Mouse (Mus musculus) kidney, adult 8-10 months (tissue): ENCODE results near the gene Prg2.

ENCODE experiments used
- DNase-seq, 2 experiments: peaks; one replicate each; pipeline ENCODE4 v3.0.0; 2022

Gene Prg2

DNA sequence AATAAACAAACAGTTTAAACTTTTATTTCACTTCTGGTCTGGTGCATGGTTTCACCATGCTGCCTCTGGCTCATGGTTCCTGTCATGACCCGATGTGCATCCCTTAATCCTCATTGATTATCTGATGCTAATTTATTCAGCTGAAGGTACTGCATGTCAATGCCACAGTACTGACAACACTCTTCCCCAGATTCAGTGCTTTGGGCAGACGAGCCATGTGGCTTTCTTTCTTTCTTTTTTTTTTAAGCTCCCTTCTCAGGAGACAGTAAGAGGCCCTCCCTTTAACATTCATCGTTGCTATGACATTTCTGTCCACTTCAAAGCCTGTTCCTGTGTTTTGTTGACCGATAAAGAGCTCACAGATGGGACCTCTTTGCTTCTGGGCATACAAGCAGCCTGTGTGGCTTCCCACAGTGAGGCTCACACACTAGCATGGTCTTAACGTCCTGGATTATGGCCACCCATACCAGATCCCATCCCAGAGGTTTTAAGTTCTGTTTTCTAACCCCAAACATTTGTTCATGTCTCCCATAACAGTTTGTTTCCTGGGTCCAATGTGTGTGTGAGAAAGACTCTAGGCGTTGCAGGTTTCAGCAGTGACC lies 17.3 kb upstream of the Prg2 start:
- DNase-seq = no peak

DNA sequence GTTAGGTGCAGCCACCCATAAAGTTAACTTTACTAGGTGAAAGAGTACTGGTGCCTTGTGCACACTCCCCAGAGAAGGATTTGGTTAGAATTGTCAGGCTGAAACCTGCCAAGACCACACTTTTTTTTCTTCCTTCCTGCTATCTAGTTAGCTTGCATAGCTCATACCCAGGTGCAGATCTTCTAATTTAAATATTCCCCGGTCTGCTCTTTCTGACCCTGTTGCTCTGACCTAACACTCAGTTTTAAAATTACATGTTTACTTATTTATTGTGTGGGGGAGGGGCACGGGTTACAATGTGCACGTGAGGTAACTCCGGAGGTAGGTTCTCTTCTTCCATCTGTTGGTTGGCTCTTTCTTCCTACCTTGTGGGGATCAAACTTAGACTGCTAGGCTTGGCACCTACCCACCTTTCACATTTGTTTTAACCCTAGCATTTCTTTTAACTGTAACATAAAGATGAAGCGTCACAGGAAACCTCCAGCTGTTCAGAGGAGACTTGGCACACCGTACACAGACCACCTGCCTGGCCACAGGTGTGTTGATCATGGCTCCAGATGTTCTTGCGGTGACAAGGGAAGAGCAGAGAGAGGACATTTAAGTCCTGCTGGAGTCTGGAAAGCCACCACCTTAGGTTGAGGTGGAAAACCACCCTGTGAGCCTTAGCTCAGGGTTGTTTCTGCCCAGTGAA lies 16.0 kb upstream of the Prg2 start:
- DNase-seq = no peak

DNA sequence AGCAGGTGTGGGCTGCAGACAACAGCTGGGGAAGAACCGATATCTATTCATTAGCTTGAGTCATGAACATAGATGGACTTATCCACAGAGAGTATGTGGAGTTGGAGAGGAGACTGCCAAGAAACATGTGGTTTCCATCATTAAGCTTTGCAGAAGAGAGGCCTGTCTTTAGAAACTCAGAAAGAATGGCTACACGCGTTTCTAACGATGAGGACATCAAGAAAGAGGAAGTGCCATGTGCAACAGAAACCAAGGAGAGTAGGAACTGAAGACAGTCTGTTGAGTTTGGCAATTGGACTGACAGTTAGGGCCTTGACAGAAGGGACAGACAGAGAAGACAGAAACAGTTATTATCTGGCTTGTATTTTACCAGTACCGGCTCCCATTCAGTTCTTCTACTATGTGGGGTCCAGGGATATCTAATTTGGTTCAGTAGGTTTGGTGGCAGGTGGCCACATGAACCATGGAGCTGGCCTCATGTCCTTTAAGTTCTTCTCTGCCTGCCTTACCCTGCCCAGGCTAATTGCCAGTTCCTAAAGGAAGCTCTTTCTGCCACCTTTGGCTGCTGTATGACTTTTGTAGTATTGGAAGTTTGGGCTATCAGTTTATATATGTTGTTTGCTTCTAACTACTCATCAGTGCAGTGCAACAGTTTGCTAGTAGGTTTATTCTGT lies 12.8 kb upstream of the Prg2 start:
- DNase-seq = no peak

DNA sequence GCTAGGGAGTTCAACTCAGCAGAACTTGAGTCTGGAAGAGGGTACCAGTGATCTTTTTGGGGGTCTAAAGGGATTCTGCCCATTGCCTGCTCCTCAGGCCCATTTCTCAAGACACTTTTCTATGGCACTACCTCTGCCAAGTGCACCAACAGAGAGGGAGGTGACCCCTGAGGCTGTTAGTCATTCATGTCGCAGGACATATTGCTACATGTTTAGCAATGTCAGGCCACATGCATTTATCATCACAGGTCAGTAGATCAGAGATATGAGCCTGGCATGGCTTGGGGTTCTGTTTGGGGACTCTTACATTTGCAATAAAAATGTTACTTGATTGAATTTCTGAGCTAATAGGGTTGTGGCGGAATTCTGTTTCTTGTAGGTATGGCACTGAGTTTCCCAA lies 4.7 kb upstream of the Prg2 start:
- DNase-seq = no peak

DNA sequence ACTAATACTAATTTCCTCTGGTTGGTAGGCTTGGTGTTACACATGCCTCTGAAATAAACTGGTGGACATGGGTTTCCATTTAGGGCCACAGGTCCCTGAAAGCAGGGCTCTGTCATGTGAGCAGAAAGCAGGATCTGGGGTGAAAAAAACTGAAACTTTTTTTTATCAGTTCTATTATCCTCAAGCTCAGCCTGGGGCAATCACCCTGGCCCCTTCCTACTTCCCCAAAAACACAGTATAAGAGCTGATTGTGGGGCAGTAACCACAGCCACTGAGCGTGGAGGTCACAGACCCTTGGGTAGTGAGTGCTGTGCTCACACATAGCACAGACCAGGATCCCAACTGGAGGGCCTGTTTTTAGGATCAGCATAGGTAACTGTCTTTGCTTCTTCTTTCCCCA lies 7.7 kb downstream of the Prg2 start, which contains the start of gene Prg3:
Gene Prg3, plus strand, starts transcription at position 286 of the 400 bp plus-strand sequence.
- DNase-seq = no peak

DNA sequence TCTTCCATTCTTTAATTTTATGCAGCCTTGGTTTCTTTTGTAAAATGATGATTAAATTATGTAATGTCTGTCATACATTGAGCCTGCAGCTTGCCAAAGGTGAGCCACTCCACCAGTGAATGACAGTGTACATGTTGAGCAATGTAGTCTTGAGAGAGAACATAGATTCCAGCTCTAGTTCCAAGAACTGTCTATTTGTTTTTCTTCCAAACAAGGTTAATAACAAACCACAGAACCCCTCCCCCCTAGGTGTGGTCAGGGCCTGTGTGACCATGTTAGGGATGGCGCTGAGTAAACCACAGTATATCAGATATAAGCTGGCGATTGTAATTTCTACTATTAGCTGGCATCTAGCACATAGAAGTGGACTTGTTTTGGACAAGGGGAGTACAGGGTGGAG lies 16.1 kb downstream of the Prg2 start:
- DNase-seq = no peak

DNA sequence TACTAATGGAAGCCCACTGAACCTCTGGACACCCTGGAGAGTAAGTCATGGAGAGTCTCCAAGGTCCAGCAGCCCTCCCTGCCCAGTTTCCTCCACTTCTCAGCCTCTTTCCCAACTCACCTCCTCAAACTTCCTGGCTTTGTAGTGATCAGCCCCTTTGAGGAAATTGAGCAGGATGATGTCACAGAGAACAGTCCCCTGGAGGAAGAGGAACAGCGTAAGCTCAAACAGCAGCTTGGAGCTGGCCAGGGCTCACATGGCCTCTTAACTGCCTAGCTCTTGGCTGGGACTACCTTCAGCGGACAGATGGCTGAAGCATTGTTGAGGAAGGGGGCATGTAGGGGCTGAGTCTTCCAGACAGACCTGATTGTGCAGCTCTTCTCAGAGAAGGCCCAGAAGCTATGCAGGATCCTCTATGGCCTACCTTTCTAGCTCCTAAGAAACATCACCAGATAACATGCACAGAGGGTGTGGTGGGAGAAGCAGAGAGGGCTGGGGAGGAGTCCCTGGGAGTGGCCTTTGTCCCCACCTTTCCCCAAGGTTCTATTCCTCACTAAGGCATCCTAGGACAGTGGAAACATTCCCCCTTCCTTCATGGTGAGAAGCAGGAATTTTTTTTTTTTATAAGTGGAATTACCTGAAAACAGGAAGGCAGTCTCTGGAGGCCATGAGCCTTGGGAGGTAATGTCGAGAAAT lies 19.4 kb downstream of the Prg2 start:
- DNase-seq = peak; percentile 7 to 18

DNA sequence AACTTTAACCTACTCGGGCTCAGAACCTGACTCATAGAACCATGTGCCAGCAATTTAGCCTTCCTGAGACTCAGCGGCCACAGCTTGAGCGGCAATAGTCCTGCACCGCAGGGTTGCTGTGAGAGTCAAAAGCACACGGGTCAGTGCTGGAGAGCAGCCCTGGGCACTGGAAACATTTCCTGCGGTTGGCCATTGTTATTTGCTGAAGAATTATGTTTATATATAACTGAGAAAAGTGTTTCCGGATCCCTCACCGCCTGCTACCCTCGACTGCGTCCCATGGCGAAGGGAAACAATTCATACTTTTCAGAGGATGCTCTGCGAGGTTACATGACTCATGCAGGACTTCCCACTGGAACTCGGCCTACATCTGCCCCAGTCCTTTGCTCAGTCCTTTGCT lies 21.2 kb downstream of the Prg2 start:
- DNase-seq = peak; percentile 14 to 33

DNA sequence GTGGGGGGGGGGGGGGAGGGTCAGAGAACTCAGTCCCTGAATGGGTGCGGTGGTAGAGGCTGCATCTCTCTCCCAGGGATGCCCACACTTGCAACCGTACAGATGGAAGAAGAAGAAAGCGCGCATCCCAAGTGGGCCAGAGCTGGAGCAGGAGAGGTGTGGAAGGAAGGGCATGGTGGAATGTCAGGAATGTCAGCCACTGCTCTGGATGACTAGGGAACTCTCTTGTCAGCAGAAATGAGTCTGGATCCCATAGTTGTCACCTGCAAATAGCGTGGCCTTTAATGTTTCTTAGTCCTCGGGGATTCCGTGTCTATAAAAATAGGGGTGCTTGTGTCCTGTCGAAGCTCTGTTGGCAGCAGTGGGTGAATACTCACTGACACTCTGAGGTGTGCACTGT lies 22.3 kb downstream of the Prg2 start:
- DNase-seq = no peak

DNA sequence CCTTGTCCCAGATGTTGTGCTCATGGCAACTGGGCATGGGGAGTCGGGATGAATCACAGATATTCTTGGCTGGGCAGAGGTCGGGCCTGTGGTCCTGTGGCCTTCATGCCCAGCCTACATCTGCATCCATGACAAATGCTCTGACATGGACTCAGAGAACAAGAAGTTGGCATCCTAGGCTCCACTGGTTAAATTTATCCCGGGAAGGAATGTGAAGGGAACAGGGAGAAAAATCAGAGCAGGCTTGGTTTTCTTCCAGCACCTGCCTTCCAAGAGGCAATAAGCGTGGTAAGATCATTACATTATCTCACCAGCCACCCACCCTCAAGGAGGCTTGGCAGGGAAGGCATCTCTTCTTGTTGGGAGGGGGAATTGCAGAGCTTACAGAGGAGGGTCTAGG lies 24.1 kb downstream of the Prg2 start:
- DNase-seq = no peak

DNA sequence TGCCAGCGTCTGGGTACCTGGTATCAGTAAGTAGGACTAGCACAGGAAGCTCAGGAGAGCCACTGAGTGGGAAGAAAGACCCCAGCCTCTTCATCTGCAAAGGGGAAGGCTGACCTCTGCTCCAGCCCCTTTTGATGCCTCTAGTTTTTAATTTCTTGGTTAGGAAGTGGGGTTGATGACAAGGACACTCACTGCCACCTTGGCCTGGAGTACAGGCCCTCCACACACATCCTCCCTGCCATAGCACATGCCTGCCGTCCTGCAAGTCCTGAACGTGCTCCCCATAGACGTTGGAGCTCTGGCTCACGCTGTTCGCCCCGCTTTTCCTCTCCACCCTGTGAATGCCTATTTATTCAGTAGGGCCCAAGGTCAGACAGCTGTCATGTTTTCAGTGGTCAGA lies 26.3 kb downstream of the Prg2 start:
- DNase-seq = no peak

DNA sequence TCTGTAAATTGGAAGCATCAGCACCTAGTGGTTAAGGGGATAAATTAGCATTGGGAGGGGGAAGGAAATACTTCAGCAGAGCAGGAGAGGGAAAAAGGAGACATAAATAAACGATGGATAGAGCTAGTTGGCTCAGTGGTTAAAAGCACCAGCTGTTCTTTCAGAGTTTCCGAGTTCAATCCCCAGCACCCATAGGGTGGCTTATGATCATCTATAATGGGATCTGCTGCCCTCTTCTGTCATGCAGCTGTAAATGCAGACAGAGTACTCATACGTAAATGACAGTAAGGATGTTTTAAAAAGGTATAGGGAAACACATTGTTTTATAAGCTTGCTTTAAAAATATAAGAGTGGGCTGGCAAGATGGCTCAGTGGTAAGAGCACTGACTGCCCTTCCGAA lies 27.5 kb downstream of the Prg2 start:
- peak in 1 of 2 experiments; percentile 29 for DNase-seq

DNA sequence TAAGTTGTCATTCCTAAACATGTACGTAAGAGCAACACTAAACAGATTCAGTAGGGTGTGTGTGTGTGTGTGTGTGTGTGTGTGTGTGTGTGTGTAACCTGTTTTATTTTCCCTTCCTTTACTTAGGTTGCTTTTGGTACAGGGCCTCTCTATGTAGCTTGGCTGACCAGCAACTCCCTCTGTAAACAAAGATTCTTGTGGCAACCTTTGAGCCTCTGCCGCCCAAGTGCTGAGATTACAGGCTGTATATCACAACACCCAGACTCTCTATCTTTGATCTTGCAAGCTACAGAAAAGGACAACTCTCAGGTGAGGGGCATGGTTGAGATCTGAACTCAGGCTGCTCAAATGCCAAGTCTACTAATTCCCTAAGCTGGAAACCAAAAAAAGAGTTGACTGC lies 29.0 kb downstream of the Prg2 start:
- no peak for DNase-seq

DNA sequence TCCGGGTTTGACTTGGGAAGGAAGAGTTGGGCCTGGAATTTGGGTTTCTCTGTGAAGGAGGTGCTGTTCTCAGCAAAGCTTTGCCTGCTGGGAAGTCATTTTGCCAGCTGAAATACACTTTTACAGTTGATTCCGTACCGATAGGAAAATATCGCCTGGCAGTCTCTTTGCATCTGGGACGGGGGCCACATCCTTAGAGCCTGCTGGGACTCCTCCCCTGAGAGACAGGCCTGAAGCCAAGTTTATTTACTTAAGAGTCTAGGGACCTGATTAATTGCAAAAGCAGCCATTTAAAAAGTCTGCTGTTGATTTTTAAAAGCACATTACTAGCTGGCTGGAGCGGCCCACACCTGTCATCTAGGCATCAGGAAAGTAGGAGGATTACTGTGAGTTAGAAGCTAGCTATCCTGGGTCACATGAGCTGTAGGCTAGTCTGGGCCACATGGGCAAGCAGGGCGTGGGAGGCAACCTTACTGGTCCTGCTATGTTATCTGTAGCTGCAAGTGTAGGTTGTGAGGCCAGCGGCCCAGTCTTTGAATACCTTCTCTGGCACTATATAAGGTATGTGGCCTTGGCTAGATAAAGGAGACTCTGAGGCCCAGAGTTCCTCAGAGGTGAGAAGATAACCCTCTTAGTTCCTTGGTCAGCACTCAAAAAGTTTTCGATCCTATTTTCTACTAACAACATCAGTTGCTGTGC lies 31.8 kb downstream of the Prg2 start:
- DNase-seq = no peak

DNA sequence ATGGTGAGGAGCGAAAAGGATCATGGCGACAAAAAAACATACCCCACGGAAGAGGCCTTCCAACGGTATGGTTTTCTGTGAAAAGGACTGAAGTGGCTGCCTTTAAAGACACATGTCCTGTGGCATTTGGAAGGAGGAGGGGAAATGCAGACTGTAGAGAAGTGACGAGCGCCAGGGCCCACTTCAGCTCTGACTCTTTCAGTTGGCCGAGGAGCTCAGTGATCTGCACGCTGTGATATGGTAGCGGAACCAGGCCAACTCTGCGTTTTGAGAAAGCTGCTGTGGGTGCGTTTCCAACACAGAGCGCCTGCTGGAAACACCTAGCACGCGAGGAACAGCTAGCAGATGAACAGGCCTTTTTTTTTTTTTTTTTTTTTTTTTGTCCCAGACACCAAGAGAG lies 32.4 kb downstream of the Prg2 start:
- no peak for DNase-seq

DNA sequence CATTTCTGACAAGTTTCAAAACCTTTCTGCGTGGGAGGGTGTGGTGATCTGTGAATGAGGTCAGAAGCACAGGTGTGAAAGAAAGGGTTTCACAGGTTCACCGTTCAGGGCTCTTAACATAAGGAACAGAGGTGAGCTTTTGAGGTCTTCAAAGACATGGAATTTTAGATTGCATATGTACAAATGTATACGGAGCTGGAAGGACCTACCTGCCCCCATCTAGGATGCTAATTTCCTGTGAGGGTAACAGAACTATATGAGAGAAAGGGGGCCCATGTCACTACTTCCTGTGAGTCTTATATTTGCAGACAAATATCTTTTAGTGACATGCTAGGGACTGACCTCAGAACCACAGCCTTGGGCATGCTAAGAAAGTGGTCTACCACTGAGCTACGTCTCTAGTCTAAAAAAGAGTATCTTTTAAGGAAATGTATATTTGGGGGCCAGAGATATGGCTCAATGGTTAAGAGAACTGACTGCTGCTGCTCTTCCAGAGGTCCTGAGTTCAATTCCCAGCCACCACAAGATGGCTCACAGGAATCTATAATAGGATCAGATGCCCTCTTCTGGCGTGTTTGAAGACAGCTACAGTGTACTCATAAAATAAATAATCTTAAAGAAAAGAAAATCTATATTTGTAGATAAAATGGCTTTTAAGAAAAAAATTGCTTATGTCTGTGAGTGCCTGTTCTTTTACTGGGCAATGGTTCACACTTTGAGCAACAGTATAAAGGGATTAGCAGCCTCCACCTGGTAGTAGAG lies 33.7 kb downstream of the Prg2 start:
- no peak for DNase-seq

DNA sequence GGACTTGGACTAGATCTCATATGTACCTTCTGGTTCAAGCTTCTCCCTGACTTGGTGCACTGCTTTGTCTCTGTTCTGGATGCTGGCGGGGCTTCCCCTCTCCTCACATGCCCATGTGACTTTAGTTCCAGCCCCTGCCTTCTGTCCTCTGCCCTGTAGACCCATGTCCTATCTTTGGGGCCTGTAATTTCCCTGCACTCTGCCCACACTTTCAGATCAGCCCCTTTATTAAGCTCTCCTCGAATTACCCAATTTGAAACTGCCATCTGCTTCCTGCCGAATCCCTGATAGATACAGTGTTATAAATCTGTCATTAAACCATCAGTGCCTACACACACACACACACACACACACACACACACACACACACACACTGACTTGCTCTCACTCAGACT lies 34.3 kb downstream of the Prg2 start:
- no peak for DNase-seq

DNA sequence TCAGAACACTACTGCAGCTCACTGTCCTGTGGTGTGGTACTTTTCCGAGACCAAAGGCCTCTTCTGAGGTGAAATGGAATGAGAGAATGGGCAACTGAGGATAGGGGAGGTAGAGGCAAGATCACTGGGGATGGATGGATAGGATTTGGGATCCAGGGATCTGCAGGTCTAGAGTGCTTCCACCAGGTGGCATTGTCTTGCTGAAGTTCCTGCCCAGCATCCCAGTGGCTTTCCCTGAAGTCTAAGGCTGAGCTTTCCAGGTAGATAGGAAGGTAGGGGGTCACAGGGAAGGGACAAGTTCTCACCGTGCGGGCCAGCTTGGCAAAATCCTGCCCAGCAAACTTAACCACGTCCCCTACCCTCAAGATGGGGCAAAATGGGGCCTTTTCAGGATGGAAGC lies 41.8 kb downstream of the Prg2 start:
- DNase-seq = peak in 1 of 2 experiments; percentile 32

DNA sequence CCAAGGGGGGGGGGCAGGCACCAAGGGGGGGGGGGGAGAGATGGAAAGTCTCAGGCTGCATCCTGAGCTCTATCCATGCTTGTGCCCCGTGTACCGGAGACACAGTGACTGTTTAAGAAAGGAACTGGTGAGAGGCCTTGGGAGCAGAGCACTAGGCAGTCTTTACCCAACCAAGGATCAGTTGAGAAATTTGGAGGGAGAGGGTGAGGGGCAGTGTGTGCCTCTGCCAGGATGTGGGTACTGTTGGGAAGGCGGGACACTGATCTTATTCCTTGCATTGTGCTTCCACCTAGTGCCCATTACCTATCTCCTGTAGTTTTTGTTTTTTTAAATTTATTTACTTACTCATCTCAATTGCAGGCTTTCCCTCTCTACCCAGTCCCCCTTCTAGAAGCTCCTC lies 45.9 kb downstream of the Prg2 start:
- DNase-seq = no peak

DNA sequence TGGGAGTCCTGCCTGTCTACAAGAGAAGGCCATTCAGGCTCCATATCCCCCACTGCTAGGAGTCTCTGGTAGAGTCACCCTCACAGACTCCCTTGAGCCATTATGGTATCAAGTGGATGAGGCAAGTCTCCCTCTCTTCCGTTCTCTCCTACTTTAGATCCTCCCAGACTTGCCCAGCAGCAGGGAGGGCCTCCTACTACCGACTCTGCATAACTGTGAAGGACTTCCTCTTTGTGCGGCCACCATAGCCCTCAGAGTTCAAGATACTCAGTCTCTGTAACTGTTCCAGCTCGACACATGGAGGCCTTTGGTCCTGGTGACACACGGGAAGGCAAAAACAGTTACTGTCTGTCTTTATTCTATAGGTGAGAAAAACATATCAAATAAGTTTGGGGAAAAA lies 47.0 kb downstream of the Prg2 start:
- no peak for DNase-seq

DNA sequence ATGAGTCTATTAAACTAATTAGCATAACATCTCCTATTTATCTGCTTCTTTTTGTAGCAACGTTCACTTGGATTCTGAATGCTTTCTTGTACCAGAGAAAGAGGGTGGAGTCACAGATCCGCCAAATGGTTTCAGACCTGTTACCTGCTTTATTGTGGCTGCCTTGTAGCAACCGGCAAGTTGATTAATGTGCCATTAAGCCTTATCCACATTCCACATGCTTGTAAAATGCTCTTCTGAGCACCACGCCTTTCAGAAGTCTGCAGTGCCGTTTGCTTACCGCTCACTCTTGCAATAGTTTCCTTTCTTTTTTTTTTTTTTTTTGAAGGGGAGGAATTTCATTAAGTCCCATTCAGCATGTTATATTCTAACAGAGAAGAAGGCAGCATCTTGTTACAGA lies 49.6 kb downstream of the Prg2 start:
- DNase-seq = no peak

DNA sequence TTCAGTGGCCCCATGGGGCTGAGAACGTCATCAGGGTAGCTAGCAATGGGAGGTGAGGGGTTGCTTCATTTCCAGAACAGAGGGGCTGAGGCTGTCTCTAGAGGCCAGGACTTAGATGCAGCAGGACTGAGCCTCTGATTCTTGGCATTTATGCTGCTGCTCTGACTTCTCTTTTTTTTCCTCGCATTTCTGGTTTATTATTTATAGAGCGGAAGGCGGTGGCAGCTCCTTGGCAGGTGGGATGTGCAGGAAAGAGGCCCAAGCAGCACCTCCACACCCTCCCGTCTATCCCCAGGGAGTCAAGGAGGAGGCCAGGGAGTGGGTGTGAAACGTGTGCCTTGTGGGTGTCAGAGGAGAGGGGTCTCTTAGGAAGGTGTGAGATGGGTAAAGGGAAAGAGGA lies 50.7 kb downstream of the Prg2 start:
- no peak for DNase-seq
